Mouse (Mus musculus): ENCODE results near the gene Gdpgp1. TPM values are rescaled to one million over a fixed set of nuclear protein-coding genes. Genes with fewer than 3 reads are reported as not detected.

Gdpgp1 gene
- polyA plus RNA-seq, 1 experiment from 2014 or later, result 4.5 TPM

DNA sequence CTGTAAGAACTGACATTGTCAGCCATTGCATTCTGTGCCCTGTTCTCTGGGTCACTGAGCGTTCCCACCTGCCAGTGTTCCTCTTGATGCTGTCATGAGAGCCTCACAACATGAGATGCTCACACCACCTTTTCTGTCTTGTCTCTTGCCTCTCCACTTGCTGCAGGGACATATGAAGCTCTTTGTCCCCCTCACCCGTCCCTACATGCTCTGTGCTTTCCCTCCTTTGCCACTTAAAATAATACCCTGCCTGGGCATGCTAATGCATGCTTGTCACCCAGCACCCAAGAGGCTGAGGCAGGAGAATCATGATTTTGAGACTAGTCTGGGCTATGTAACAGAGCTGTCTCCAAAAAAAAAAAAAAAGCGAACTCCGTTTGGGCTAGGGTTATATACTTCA is 21.7 kb upstream of the Gdpgp1 start:
- no peak overlapping the region for H3K4me3 ChIP-seq
- 92% methylated on average over 4 of the region's 4 CpGs for WGBS

GRCm38 (mm10) chr7:80213604-80214003 is 19.1 kb upstream of the Gdpgp1 start:
- no peak overlapping the region for H3K4me3 ChIP-seq
- H3K27me3 ChIP-seq, result no peaks in the 10 kb centered on the region
- H3K4me2 ChIP-seq, result no peak overlapping the region
- H3K9ac ChIP-seq, result no peak overlapping the region
- ATAC-seq (ENCODE audit: low read depth), result no peak
- no peak overlapping the region for H3K27ac ChIP-seq (replicated peaks)
- peaks cover 50% of the 10 kb centered on the region for H3K36me3 ChIP-seq
- H3K4me1 ChIP-seq (replicated peaks), result peaks cover 33% of the 10 kb centered on the region
- 93% methylated on average over 7 of the region's 7 CpGs for WGBS
- H3K9me3 ChIP-seq, result no peaks in the 10 kb centered on the region

More for the DNA sequence above, 21.7 kb upstream of the Gdpgp1 start:
- Histone ChIP-seq H3K4me1 (replicated peaks) (peaks cover 57% of the 10 kb centered on the region), H3K27me3 (no peaks in the 10 kb centered on the region), H3K4me2 (no peak overlapping the region), H3K9me3 (no peaks in the 10 kb centered on the region), H3K36me3 (peaks cover 24% of the 10 kb centered on the region), H3K9ac (no peak overlapping the region), H3K27ac (replicated peaks) (no peak overlapping the region)
- no peak for ATAC-seq (ENCODE audit: low read depth)

GRCm38 (mm10) chr7:80214459-80214858 is 18.2 kb upstream of the Gdpgp1 start:
- Histone ChIP-seq H3K4me3 (no peak overlapping the region), H3K9ac (0 out of 2 replicates have a peak overlapping the region, but pooled peaks have one; percentile 53), H3K4me1 (replicated peaks) (peaks cover 25% of the 10 kb centered on the region), H3K9me3 (no peaks in the 10 kb centered on the region), H3K4me2 (no peak overlapping the region), H3K36me3 (peaks cover 59% of the 10 kb centered on the region), H3K27me3 (no peaks in the 10 kb centered on the region), H3K27ac (replicated peaks) (peak overlapping the region; percentile 81)
- WGBS, result 89% methylated on average over 8 of the region's 8 CpGs
- ATAC-seq (ENCODE audit: low read depth), result no peak

DNA sequence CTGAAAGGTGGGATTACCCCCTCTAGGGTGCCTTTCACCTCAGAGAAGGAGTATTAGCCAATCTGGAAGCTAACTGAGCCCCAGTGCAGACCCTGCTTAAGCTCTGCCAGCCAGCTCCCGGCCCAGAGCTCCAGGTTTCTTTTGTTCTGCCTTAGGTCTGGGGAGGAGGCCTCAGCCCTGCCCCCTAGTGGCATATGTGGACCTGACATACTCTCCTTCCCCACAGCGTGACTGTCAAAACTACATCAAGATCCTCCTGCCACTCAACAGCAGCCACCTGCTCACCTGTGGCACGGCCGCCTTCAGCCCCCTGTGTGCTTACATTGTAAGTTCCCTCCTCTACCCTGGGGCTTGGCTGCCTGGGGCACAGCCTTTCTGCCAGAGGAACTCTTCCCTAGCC is 17.3 kb upstream of the Gdpgp1 start:
- 32% methylated on average over 4 of the region's 4 CpGs for WGBS
- Histone ChIP-seq H3K36me3 (peaks cover 68% of the 10 kb centered on the region), H3K9ac (peak overlapping the region; percentile 53; the same call in 1 of the 2 replicates), H3K4me1 (replicated peaks) (peaks cover 18% of the 10 kb centered on the region), H3K4me2 (no peak overlapping the region), H3K4me3 (no peak overlapping the region), H3K27me3 (no peaks in the 10 kb centered on the region), H3K27ac (replicated peaks) (peak overlapping the region; percentile 81), H3K9me3 (no peaks in the 10 kb centered on the region)
- ATAC-seq (ENCODE audit: low read depth), result peak; percentile 71

DNA sequence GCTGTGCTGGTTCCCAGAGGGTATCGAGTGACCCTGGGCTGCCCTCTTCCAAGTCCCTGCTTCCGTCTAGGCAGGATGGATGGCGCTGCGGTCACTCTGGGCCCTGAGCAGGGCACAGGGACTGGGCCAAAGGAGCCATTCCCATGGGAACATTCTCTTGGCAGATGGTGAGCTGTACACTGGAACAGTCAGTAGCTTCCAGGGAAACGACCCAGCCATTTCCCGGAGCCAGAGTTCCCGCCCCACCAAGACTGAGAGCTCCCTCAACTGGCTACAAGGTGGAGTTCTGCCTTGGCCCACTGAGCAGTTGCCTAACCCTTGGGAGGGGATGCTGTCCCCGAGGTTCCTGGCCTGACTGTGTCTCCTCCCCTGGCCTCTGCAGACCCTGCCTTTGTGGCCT is 16.1 kb upstream of the Gdpgp1 start:
- no peaks in the 10 kb centered on the region for H3K9me3 ChIP-seq
- ATAC-seq (ENCODE audit: low read depth), result 0 out of 2 replicates have a peak, but pooled peaks have one; percentile 19
- no peak overlapping the region for H3K4me2 ChIP-seq
- H3K4me1 ChIP-seq (replicated peaks), result peaks cover 12% of the 10 kb centered on the region
- WGBS, result 58% methylated on average over 8 of the region's 8 CpGs
- no peak overlapping the region for H3K27ac ChIP-seq (replicated peaks)
- no peaks in the 10 kb centered on the region for H3K27me3 ChIP-seq
- peak overlapping the region; percentile 26; the same call in 1 of the 2 replicates for H3K9ac ChIP-seq
- H3K4me3 ChIP-seq, result no peak overlapping the region
- peaks cover 80% of the 10 kb centered on the region for H3K36me3 ChIP-seq

- Histone ChIP-seq H3K27ac (replicated peaks) (no peak overlapping the region), H3K4me3 (no peak overlapping the region), H3K27me3 (no peaks in the 10 kb centered on the region), H3K4me1 (replicated peaks) (peaks cover 12% of the 10 kb centered on the region), H3K9me3 (no peaks in the 10 kb centered on the region), H3K9ac (no peak overlapping the region), H3K36me3 (peaks cover 86% of the 10 kb centered on the region), H3K4me2 (no peak overlapping the region)
- WGBS, result 94% methylated on average over 9 of the region's 9 CpGs
- no peak for ATAC-seq (ENCODE audit: low read depth)
Observed at GRCm38 (mm10) chr7:80218666-80219065, 14.0 kb upstream of the Gdpgp1 start.

- no peaks in the 10 kb centered on the region for H3K27me3 ChIP-seq
- H3K27ac ChIP-seq (replicated peaks), result no peak overlapping the region
- no peak overlapping the region for H3K9ac ChIP-seq
- peaks cover 4% of the 10 kb centered on the region for H3K4me1 ChIP-seq (replicated peaks)
- WGBS, result 92% methylated on average over 9 of the region's 9 CpGs
- no peak for ATAC-seq (ENCODE audit: low read depth)
- no peak overlapping the region for H3K4me2 ChIP-seq
- H3K4me3 ChIP-seq, result no peak overlapping the region
- H3K36me3 ChIP-seq, result peaks cover 96% of the 10 kb centered on the region
- H3K9me3 ChIP-seq, result no peaks in the 10 kb centered on the region
Observed at GRCm38 (mm10) chr7:80220237-80220797, 12.3 kb upstream of the Gdpgp1 start.

DNA sequence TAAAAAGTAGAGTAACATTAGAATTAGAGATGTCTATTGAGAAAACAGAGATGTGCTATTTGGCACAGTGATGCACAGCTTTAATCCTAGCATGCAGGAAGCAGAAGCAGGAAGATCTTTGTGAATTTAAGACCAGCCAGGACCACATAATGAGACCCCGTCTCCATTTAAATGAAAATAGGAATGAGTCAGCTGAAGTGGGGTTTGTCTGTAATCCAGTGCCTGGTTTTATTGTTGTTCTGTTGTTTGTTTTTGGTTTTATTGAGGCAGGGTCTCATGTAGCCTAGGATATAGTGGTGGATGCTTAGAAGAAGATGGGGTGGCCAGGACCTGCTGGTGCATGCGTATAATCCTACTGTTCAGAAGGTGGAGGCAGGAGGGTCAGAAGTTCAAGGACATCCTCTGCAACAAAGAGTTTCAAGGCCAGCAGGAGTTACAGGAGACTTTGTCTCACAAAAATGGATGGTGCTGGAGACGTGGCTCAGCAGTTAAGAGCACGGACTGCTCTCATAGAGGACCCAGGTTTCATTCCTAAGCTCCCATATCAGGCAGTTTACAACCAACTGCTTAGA is 11.4 kb upstream of the Gdpgp1 start:
- H3K4me1 ChIP-seq (replicated peaks), result no peaks in the 10 kb centered on the region
- H3K27ac ChIP-seq (replicated peaks), result no peak overlapping the region
- 80% methylated on average over 4 of the region's 4 CpGs for WGBS
- no peak overlapping the region for H3K4me2 ChIP-seq
- no peak overlapping the region for H3K4me3 ChIP-seq
- H3K9me3 ChIP-seq, result no peaks in the 10 kb centered on the region
- no peak overlapping the region for H3K9ac ChIP-seq
- peaks cover 95% of the 10 kb centered on the region for H3K36me3 ChIP-seq
- ATAC-seq (ENCODE audit: low read depth), result no peak
- no peaks in the 10 kb centered on the region for H3K27me3 ChIP-seq

- H3K9me3 ChIP-seq, result no peaks in the 10 kb centered on the region
- H3K4me2 ChIP-seq, result no peak overlapping the region
- no peak overlapping the region for H3K4me3 ChIP-seq
- H3K27ac ChIP-seq (replicated peaks), result no peak overlapping the region
- no peak for ATAC-seq (ENCODE audit: low read depth)
- 98% methylated on average over 4 of the region's 4 CpGs for WGBS
- H3K4me1 ChIP-seq (replicated peaks), result peaks cover 10% of the 10 kb centered on the region
- H3K36me3 ChIP-seq, result peaks cover 59% of the 10 kb centered on the region
- no peaks in the 10 kb centered on the region; the same call in 1 of the 2 replicates for H3K27me3 ChIP-seq
- H3K9ac ChIP-seq, result no peak overlapping the region
Observed at GRCm38 (mm10) chr7:80227065-80227464, 5.6 kb upstream of the Gdpgp1 start.

- H3K4me1 ChIP-seq (replicated peaks), result peaks cover 33% of the 10 kb centered on the region
- WGBS, result 16% methylated on average over 6 of the region's 6 CpGs
- no peak overlapping the region for H3K9ac ChIP-seq
- no peaks in the 10 kb centered on the region for H3K9me3 ChIP-seq
- no peaks in the 10 kb centered on the region; the same call in 1 of the 2 replicates for H3K27me3 ChIP-seq
- no peak overlapping the region for H3K4me2 ChIP-seq
- H3K27ac ChIP-seq (replicated peaks), result no peak overlapping the region
- no peak overlapping the region for H3K4me3 ChIP-seq
- ATAC-seq (ENCODE audit: low read depth), result no peak
- peaks cover 31% of the 10 kb centered on the region for H3K36me3 ChIP-seq
Observed at GRCm38 (mm10) chr7:80230196-80230595, 2.5 kb upstream of the Gdpgp1 start.

GRCm38 (mm10) chr7:80231971-80232488 is 635 bp upstream of the Gdpgp1 start:
- peak overlapping the region; percentile 91 for H3K4me2 ChIP-seq
- peaks cover 14% of the 10 kb centered on the region for H3K36me3 ChIP-seq
- no peak overlapping the region for H3K27ac ChIP-seq (replicated peaks)
- WGBS, result under 1% methylated on average over 29 of the region's 29 CpGs
- peak overlapping the region; percentile 68 for H3K9ac ChIP-seq
- H3K27me3 ChIP-seq, result no peaks in the 10 kb centered on the region; the same call in 1 of the 2 replicates
- H3K4me1 ChIP-seq (replicated peaks), result peaks cover 37% of the 10 kb centered on the region
- peak; percentile 54 for ATAC-seq (ENCODE audit: low read depth)
- H3K9me3 ChIP-seq, result no peaks in the 10 kb centered on the region
- H3K4me3 ChIP-seq, result peak overlapping the region; percentile 70

- H3K27ac ChIP-seq (replicated peaks), result no peak overlapping the region
- 76% methylated on average over 9 of the region's 9 CpGs for WGBS
Observed at GRCm38 (mm10) chr7:80233799-80234198, 1.1 kb downstream of the Gdpgp1 start.

More at GRCm38 (mm10) chr7:80233799-80234198, 1.1 kb downstream of the Gdpgp1 start:
- Histone ChIP-seq H3K9me3 (no peaks in the 10 kb centered on the region), H3K36me3 (peaks cover 8% of the 10 kb centered on the region), H3K27me3 (no peaks in the 10 kb centered on the region; the same call in 1 of the 2 replicates), H3K4me1 (replicated peaks) (peaks cover 37% of the 10 kb centered on the region), H3K4me2 (peak overlapping the region; percentile 91), H3K4me3 (peak overlapping the region; percentile 70), H3K9ac (peak overlapping the region; percentile 60)
- no peak for ATAC-seq (ENCODE audit: low read depth)
